Mouse (Mus musculus) hindbrain, embryonic 11.5 days (tissue): ENCODE measurements around the gene Rlf. TPM values are rescaled to one million over a fixed set of nuclear protein-coding genes. Genes with fewer than 3 reads are reported as not detected.
A peak's percentile ranks its signal among the peaks of the same experiment; 100 is the strongest.
"Not testable (repeated sequence)": the region's sequence is repeated elsewhere in the genome, so short reads cannot be mapped to it uniquely, and the experiment has no call there.

Experiments
- ATAC-seq: fragments of 200-750 bp; cut with Nextera tagmentation; 2 replicates; pipeline ENCODE4 v1.8.0; 2017; ENCODE audit warnings: mild to moderate bottlenecking, moderate TSS enrichment, moderate library complexity; ENCODE audit not compliant: low FRiP score
- DNase-seq: peaks from one replicate; pipeline ENCODE4 v3.0.0-alpha.2; 2015; ENCODE audit warnings: low spot score
- H3K27ac ChIP-seq: fragments of 300-500 bp; sonication (generic); 2 replicates; pipeline ENCODE4 v1.5.1; 2014; ENCODE audit warnings: mild to moderate bottlenecking, low read depth, low read length
- H3K27me3 ChIP-seq: fragments of 300-500 bp; sonication (generic); 2 replicates; pipeline ENCODE4 v1.6.1; 2014; ENCODE audit warnings: mild to moderate bottlenecking, low read length, moderate library complexity, mixed read lengths; ENCODE audit not compliant: control insufficient read depth, insufficient read depth
- H3K36me3 ChIP-seq: fragments of 300-500 bp; sonication (generic); 2 replicates; pipeline ENCODE4 v1.6.1; 2014; ENCODE audit warnings: mild to moderate bottlenecking, low read length, moderate library complexity, mixed read lengths; ENCODE audit not compliant: control insufficient read depth, insufficient read depth
- H3K4me1 ChIP-seq: fragments of 300-500 bp; sonication (generic); replicated peaks from 2 replicates; pipeline ENCODE4 v1.6.1; 2014; ENCODE audit warnings: low read length, mixed read lengths; ENCODE audit not compliant: control insufficient read depth, insufficient read depth
- H3K4me2 ChIP-seq: fragments of 300-500 bp; sonication (generic); replicated peaks from 2 replicates; pipeline ENCODE4 v1.6.1; 2014; ENCODE audit warnings: mild to moderate bottlenecking, low read depth, low read length
- H3K4me3 ChIP-seq: fragments of 300-500 bp; sonication (generic); 2 replicates; pipeline ENCODE4 v1.5.1; 2014; ENCODE audit warnings: low read depth, low read length
- H3K9ac ChIP-seq: fragments of 300-500 bp; sonication (generic); 2 replicates; pipeline ENCODE4 v1.6.1; 2014; ENCODE audit warnings: low read depth, low read length
- H3K9me3 ChIP-seq: fragments of 300-500 bp; sonication (generic); 2 replicates; pipeline ENCODE4 v1.6.1; 2016; ENCODE audit warnings: low read length; ENCODE audit not compliant: control insufficient read depth
- WGBS: fragments of 180-500 bp; shearing (Covaris S2); extraction: QIAGEN DNeasy Blood & Tissue Kit; methylation state at CpG from one replicate; pipeline ENCODE4 v1.1.7; 2014; 5-methylcytosine and 5-hydroxymethylcytosine counted together
- polyA plus RNA-seq: library from polyadenylated mRNA; unstranded; fragments of >200 nt; fragmentation: Nextera tagmentation; extraction: Ambion mirVana; gene quantifications from 2 replicates; pipeline ENCODE4 v1.2.1, GENCODE M21; 2014

Rlf gene
- polyA plus RNA-seq, 1 experiment from 2014 or later: 34.1 TPM

DNA sequence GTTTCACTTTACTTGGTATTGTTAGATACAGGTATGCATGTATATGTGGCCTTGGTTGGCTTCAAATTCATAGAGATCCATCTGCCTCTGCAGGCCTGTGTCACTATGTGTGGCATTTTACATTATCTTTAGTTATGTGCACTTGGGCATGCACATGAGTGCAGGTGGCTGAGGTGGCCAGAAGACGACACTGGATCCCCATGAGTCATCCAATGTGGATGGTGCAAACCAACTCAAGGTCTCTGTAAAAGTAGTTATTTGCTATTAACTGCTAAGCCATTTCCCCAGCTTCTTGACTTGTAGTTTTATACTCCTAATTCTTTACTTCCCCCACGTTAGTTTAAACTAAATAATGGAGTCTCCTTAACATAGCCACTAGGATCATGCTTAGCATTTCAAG is 22.6 kb downstream of the Rlf start:
- no peak overlapping the region for H3K4me2 ChIP-seq
- 93% methylated on average over 2 of the region's 2 CpGs for WGBS
- ATAC-seq: no peak
- no peaks in the 10 kb centered on the region for H3K4me1 ChIP-seq
- no peak overlapping the region for H3K9ac ChIP-seq
- H3K4me3 ChIP-seq: no peak overlapping the region
- no peaks in the 10 kb centered on the region for H3K27me3 ChIP-seq
- no peaks in the 10 kb centered on the region for H3K36me3 ChIP-seq
- H3K9me3 ChIP-seq: no peaks in the 10 kb centered on the region
- no peak for DNase-seq
- H3K27ac ChIP-seq: no peak overlapping the region

DNA sequence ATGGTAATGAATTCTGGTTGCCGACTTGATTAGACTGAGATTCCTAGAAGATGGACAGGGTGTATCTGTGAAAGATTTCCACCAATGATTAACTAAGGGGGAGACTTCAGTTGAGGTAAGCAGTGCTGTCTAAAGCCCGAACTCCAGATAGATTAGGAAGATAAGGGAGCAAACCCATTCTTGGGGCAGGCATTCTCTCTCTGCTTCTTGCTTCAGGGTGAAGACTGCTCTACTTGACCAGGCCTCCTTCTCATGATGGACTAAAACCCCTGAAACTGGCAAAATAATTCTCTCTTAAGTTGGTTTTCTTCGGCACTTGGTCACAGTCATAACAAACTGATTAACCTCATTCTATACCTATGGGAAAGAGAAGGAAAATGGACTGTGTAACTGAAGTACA is 25.5 kb downstream of the Rlf start:
- Histone ChIP-seq H3K27ac (no peak overlapping the region), H3K9me3 (no peaks in the 10 kb centered on the region), H3K4me3 (no peak overlapping the region), H3K9ac (no peak overlapping the region), H3K4me2 (no peak overlapping the region), H3K36me3 (no peaks in the 10 kb centered on the region), H3K27me3 (no peaks in the 10 kb centered on the region), H3K4me1 (no peaks in the 10 kb centered on the region)
- ATAC-seq: no peak
- WGBS: 93% methylated on average over 3 of the region's 3 CpGs
- DNase-seq: no peak

DNA sequence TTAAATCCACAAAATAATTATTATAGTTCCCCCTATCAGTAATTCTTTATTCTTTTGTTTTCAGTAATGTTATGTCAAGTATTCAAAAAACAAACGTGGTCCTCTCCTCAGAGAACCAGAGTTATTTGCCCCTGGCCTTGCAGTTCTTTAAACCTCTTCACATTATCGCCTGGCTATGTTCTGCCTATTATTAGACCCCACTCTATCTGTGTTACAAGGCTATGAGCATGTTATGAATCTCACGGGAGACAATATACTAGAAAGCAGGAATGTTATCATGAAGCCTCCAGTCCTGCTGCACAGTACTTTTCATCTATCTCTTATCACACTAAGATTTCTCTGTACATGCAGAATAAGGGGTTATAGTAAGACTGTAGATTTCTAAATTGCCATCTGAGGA is 35.2 kb downstream of the Rlf start:
- WGBS: 93% methylated on average over 3 of the region's 3 CpGs
- H3K4me1 ChIP-seq: no peaks in the 10 kb centered on the region

DNA sequence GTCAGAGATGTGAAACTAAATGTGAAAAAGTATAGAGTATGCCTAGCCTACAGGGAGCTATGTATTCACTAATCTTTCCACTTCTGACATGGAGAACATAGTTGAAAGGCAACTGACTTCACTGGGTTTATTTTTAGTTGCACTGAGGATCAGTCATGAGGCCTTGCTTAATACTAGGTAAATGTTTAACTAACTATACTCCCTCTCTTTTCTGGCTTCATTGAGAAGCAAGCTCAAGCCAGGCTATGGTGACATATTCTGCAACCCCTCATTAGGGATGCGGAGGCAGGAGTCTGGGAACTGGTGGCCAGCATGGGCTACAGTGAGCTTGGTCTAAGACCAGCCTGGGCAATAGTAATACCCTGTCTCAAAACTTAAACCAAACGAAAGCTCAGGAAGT is 47.2 kb downstream of the Rlf start:
- Histone ChIP-seq H3K27ac (no peak overlapping the region), H3K9ac (no peak overlapping the region), H3K36me3 (peaks cover 4% of the 10 kb centered on the region; the same call in 1 of the 2 replicates), H3K4me2 (no peak overlapping the region), H3K27me3 (no peaks in the 10 kb centered on the region), H3K4me3 (no peak overlapping the region), H3K4me1 (no peaks in the 10 kb centered on the region), H3K9me3 (no peaks in the 10 kb centered on the region)
- ATAC-seq: no peak
- no peak for DNase-seq
- 96% methylated on average over 2 of the region's 2 CpGs for WGBS

More for the DNA sequence above, 35.2 kb downstream of the Rlf start:
- no peak overlapping the region for H3K4me3 ChIP-seq
- no peak overlapping the region for H3K4me2 ChIP-seq
- no peaks in the 10 kb centered on the region for H3K9me3 ChIP-seq
- no peak for ATAC-seq
- no peak for DNase-seq
- no peaks in the 10 kb centered on the region for H3K27me3 ChIP-seq
- H3K9ac ChIP-seq: no peak overlapping the region
- H3K27ac ChIP-seq: no peak overlapping the region
- peaks cover 8% of the 10 kb centered on the region; the same call in 1 of the 2 replicates for H3K36me3 ChIP-seq

DNA sequence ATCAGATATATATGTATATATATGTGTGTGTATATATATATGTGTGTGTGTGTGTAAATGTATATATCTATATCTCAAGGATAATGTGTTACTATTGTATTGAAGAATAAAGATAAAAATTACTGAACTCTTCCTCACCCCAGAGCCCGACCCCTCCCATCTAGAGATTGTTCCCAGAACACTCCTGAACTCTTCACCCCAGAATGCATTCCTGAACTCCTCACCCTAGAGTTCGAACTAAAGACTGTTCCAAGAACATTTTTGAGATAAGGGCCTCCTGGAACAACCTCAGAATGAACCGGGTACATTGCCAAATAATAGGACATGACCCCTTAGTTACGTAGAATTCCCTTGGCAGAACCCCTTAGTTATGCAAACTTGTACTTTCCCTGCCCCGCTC is 48.2 kb downstream of the Rlf start:
- H3K4me3 ChIP-seq, H3K9ac ChIP-seq, H3K36me3 ChIP-seq, H3K4me1 ChIP-seq, H3K4me2 ChIP-seq, H3K27ac ChIP-seq, H3K9me3 ChIP-seq, ATAC-seq, H3K27me3 ChIP-seq, DNase-seq: not testable (repeated sequence)
- 98% methylated on average over 3 of the region's 5 CpGs for WGBS

DNA sequence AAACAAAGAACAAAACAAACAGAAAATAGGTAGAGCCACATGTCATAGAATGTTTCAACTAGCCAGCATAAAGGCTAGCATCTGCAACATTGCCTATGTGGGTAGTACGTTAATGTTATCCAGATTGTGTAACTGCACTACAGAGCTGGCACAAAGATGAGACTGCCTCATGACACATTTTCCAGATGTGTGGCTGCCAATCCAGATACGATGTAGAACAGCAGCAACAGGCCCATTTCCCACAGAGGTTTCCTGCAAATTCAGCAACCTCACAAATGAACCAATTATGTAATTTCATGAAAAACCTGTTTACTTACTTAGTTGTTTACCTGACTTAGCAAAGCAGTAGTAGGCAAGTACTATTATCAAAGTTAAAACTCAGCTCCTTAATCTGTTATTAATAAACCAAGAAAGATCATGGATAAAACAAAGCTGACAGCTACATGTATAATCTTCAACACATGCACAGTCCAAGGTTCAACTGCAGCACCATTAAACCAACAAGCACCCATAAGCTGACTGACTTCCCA is 51.3 kb downstream of the Rlf start:
- Histone ChIP-seq H3K27ac (no peak overlapping the region), H3K4me3 (no peak overlapping the region), H3K36me3 (peaks cover under 1% of the 10 kb centered on the region; the same call in 1 of the 2 replicates), H3K27me3 (no peaks in the 10 kb centered on the region), H3K4me2 (no peak overlapping the region), H3K4me1 (no peaks in the 10 kb centered on the region), H3K9me3 (no peaks in the 10 kb centered on the region), H3K9ac (no peak overlapping the region)
- ATAC-seq (no peak), DNase-seq (no peak)
- 93% methylated on average over 2 of the region's 2 CpGs for WGBS

DNA sequence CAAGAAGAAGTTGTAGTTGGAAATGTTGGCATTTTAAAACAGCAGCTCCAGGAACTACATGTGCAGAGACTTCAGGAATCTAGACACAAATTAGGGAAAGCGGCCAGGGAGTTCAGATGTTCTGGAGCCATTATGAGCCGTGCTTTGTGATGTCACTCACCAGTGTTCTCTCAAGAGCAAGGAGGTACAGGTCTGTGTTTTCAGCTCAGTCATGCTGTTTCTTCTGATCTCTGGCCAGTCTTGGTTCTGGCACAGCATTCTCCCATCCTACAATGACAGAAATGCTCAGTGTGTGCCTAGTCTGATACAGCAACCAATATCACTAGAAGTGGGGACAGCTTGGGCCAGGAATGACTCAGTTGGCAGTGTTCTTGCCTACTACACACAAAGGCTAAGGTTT is 105.8 kb downstream of the Rlf start, which contains the start of gene Tmco2:
Gene Tmco2, minus strand, starts transcription at position 101 of the 400 bp plus-strand sequence.
- 94% methylated on average over 2 of the region's 2 CpGs for WGBS
- H3K4me3 ChIP-seq: no peak within 1 kb of the TSS
- no peak for ATAC-seq
- H3K27ac ChIP-seq: no peak within 1 kb of the TSS
- no peak within 1 kb of the TSS for H3K9ac ChIP-seq
- no peaks in the 10 kb centered on the region for H3K9me3 ChIP-seq
- no peaks in the 10 kb centered on the region for H3K36me3 ChIP-seq
- no peaks in the 10 kb centered on the region for H3K27me3 ChIP-seq
- DNase-seq: no peak
- no peak within 1 kb of the TSS for H3K4me2 ChIP-seq
- H3K4me1 ChIP-seq: no peaks in the 10 kb centered on the region

DNA sequence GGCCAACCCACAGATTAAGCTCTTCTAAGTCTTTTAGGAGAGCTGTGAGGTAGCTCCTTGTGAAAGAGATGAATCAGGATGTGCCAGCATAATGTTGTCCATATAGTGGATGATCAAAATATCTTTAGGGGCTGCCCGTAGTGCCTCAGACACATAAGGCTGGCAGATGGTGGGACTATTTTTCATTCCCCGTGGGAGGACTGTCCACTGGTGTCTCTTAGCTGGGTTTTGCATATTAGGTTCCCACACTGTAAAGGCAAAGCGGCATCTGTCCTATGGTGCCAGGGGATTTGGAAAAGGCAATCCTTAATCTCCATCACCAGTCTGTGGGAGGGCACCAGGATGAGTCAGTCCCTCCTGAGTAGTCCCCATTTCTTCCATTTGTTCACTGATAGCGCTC is 111.6 kb downstream of the Rlf start:
- ATAC-seq: no peak

DNA sequence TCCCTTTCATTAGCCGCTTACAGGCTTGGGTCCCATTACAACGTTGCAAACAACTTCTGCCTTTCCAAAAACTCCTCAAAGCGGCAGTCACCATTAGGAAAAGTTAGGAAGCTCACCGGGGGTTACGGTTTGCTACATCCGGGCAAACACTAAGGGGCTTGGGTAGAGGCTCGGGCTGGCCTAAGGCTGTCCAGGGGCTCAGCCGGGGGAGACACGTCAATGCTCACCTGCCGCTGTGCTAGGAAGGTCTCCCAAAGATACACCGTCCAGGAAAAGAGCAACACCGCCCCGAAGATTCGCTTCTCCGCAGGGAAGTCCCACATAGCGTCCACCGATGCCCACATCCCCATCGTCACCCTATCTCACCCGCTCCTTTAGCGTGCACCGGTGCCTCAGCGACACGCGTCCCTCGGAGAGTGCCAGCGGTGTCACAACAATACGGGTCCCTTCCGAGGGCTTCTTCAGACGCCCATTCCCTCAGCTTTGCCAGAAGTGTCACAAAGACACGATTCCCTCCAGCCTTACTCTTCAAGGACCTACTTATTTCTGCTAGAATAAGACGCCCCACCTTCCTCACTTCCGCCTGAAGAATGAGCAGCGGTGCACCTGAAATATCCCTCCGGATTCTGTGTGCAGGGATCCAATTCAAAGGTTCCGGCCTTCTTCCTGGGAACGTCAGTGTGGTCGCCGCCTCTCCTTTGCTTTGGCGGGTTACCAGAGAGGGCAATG is 117.1 kb downstream of the Rlf start, which contains the start of gene Zmpste24:
Gene Zmpste24, minus strand, starts transcription at position 592 of the 729 bp plus-strand sequence.
- Histone ChIP-seq H3K9me3 (no peaks in the 10 kb centered on the region), H3K9ac (peak within 1 kb of the TSS; percentile 72), H3K4me3 (peak within 1 kb of the TSS; percentile 79), H3K27me3 (no peaks in the 10 kb centered on the region), H3K4me2 (peak within 1 kb of the TSS; percentile 76), H3K36me3 (peaks cover 11% of the 10 kb centered on the region), H3K27ac (0 out of 2 replicates have a peak within 1 kb of the TSS, but pooled peaks have one; percentile 6), H3K4me1 (0 out of 2 replicates have a peak, but pooled peaks cover 2% of the 10 kb centered on the region)
- ATAC-seq (peak; percentile 90), DNase-seq (peak; percentile 92)
- WGBS: under 1% methylated on average over 39 of the region's 39 CpGs

More for the DNA sequence above, 111.6 kb downstream of the Rlf start:
- H3K4me2 ChIP-seq: no peak overlapping the region
- DNase-seq: no peak
- H3K9me3 ChIP-seq: no peaks in the 10 kb centered on the region
- H3K27me3 ChIP-seq: no peaks in the 10 kb centered on the region
- 75% methylated on average over 4 of the region's 4 CpGs for WGBS
- no peak overlapping the region for H3K27ac ChIP-seq
- no peaks in the 10 kb centered on the region for H3K4me1 ChIP-seq
- no peak overlapping the region for H3K4me3 ChIP-seq
- no peaks in the 10 kb centered on the region for H3K36me3 ChIP-seq
- H3K9ac ChIP-seq: no peak overlapping the region
